Mouse (Mus musculus): ENCODE data around the gene Smcr8.

GRCm38 (mm10) chr11:60828903-60829302 lies 51.6 kb downstream of the Smcr8 start:
- TF ChIP-seq CTCF (IDR thresholded peaks at IDR 0.05; ENCODE audit: low read depth) (peak; percentile 16; the same call in 1 of the 2 replicates), EP300 (IDR thresholded peaks at IDR 0.05; ENCODE audit: low read depth) (no peak)
